Mouse (Mus musculus) inflammation-experienced regulatory T-cells, adult 6 months (primary cell): ENCODE data around the gene Bcat2. TPM values are rescaled to one million over a fixed set of nuclear protein-coding genes. Genes with fewer than 3 reads are reported as not detected.
A peak's percentile ranks its signal among the peaks of the same experiment; 100 is the strongest.

Experiments used
- ATAC-seq: one replicate; pipeline ENCODE4 v1.8.0; 2017
- polyA plus RNA-seq, 3 experiments: library from polyadenylated mRNA; unstranded; fragments of 100-300 nt; shearing (Covaris generic); gene quantifications; one replicate each; pipeline ENCODE4 v1.2.1; 2017

Bcat2 gene
- polyA plus RNA-seq, 3 experiments from 2014 or later, result 33.2 to 54.7 (median 51.4) TPM

- no peak for ATAC-seq
These were observed 18.0 kb downstream of the Bcat2 start for GRCm38 (mm10) chr7:45587631-45588592.

- ATAC-seq, result peak; percentile 62
These were observed 19.2 kb downstream of the Bcat2 start for GRCm38 (mm10) chr7:45589173-45589572.

GRCm38 (mm10) chr7:45589898-45590297 is 19.9 kb downstream of the Bcat2 start:
- ATAC-seq, result no peak

- no peak for ATAC-seq
These were observed 20.9 kb downstream of the Bcat2 start for GRCm38 (mm10) chr7:45590874-45591273.

GRCm38 (mm10) chr7:45591880-45592279 is 21.9 kb downstream of the Bcat2 start:
- peak; percentile 60 for ATAC-seq

GRCm38 (mm10) chr7:45593118-45593815 is 23.3 kb downstream of the Bcat2 start:
- peak; percentile 51 for ATAC-seq

- no peak for ATAC-seq
These were observed 25.2 kb downstream of the Bcat2 start for GRCm38 (mm10) chr7:45595176-45595575.

- no peak for ATAC-seq
These were observed 26.2 kb downstream of the Bcat2 start for GRCm38 (mm10) chr7:45596107-45596506.

GRCm38 (mm10) chr7:45597013-45597412 is 27.1 kb downstream of the Bcat2 start:
- no peak for ATAC-seq

- ATAC-seq, result no peak
These were observed 27.6 kb downstream of the Bcat2 start for GRCm38 (mm10) chr7:45597527-45597926.

GRCm38 (mm10) chr7:45598960-45599879 is 29.3 kb downstream of the Bcat2 start:
- ATAC-seq, result no peak

- no peak for ATAC-seq
These were observed 35.8 kb downstream of the Bcat2 start for GRCm38 (mm10) chr7:45605704-45606289.

GRCm38 (mm10) chr7:45609511-45609910 is 39.6 kb downstream of the Bcat2 start:
- no peak for ATAC-seq

- ATAC-seq, result no peak
These were observed 46.3 kb downstream of the Bcat2 start for GRCm38 (mm10) chr7:45616277-45616676.

- ATAC-seq, result no peak
These were observed 47.2 kb downstream of the Bcat2 start, which contains the start of gene Fut1 for GRCm38 (mm10) chr7:45617042-45617695. Fut1 (plus strand) TSS chr7:45617289.

GRCm38 (mm10) chr7:45618316-45618715 is 48.4 kb downstream of the Bcat2 start:
- no peak for ATAC-seq

- no peak for ATAC-seq
These were observed 49.6 kb downstream of the Bcat2 start for GRCm38 (mm10) chr7:45619592-45619991.

- no peak for ATAC-seq
These were observed 51.5 kb downstream of the Bcat2 start, which contains the start of gene Izumo1 for GRCm38 (mm10) chr7:45621443-45621842. Izumo1 (plus strand) TSS chr7:45621811.

- ATAC-seq, result no peak
These were observed 53.6 kb downstream of the Bcat2 start for GRCm38 (mm10) chr7:45623507-45623906.

GRCm38 (mm10) chr7:45624718-45625117 is 54.8 kb downstream of the Bcat2 start:
- ATAC-seq, result no peak

- ATAC-seq, result no peak
These were observed 55.5 kb downstream of the Bcat2 start for GRCm38 (mm10) chr7:45625481-45625880.
